Mouse (Mus musculus): ENCODE measurements around the gene Ccdc122.

DNA sequence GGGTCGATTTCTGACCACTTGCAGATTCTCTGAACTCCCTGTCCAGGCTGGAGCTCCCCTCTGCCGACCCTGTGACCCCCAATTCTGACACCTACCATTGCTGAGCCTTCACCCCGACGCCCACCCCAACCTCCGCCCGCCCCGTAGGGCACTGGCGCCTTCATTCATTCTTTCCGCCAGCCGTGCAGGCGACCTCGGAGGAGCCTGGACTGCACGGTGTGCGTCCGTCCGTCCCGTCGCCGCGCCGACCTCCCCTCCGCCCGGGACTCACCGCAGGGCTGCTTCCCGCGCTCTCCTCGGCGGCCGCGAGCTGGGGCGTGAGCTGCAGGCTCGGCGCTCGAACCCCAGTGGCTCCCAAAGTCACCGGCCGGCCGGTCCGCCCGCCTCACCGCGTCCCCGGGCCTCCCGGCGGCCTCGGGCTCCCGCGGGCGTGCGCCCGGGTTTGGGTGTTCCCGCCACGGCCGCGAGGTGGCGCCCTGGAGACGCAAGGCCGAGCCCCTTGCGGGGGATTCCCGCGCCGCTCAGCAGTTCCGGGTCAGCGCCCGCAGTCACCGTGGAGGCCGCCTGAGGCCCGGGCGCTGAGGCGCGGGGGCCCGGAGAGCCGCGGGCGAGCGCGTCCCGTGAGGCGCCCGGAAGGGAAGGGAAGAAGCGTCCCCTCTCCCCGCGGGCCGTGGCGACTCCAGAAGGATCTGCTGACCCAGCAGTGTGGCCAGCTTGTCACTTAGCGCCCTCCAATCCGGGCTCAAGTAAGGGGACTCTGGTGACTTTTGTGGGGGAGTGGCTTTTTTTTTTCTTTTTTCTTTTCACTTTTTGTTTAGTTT lies at the start of gene Ccdc122, which contains the start of gene Lacc1:
- TF ChIP-seq CTCF (IDR thresholded peaks at IDR 0.05; ENCODE audit: borderline replicate concordance, insufficient read depth, low read depth, low read length): no peak
- no peak for TF ChIP-seq POLR2A (IDR thresholded peaks at IDR 0.05; ENCODE audit: borderline replicate concordance, insufficient read depth, low read length)
